Mouse (Mus musculus): ENCODE measurements around the gene Ift172. TPM values are rescaled to one million over a fixed set of nuclear protein-coding genes. Genes with fewer than 3 reads are reported as not detected.

Ift172 gene
- polyA plus RNA-seq, 1 experiment from 2014 or later: 22.7 TPM

- Histone ChIP-seq H3K4me2 (no peak overlapping the region), H3K9me3 (replicated peaks; ENCODE audit: control insufficient read depth, low read length) (no peaks in the 10 kb centered on the region), H3K27me3 (ENCODE audit: control insufficient read depth, insufficient read depth, low read length) (no peaks in the 10 kb centered on the region), H3K36me3 (ENCODE audit: control insufficient read depth, insufficient read depth, low read length) (0 out of 2 replicates have a peak, but pooled peaks cover 5% of the 10 kb centered on the region), H3K4me1 (ENCODE audit: control insufficient read depth, insufficient read depth, low read length) (peaks cover 3% of the 10 kb centered on the region; the same call in 1 of the 2 replicates), H3K27ac (ENCODE audit: low read depth, low read length) (no peak overlapping the region), H3K9ac (ENCODE audit: low read depth, low read length) (no peak overlapping the region), H3K4me3 (ENCODE audit: low read depth, low read length) (no peak overlapping the region)
- no peak for ATAC-seq (replicated peaks; ENCODE audit: insufficient number of reproducible peaks, low FRiP score, low TSS enrichment)
- 75% methylated on average over 3 of the region's 3 CpGs for WGBS (ENCODE audit: insufficient replicate concordance)
Observed at GRCm38 (mm10) chr5:31297981-31298380, 7.1 kb upstream of the Ift172 start.

DNA sequence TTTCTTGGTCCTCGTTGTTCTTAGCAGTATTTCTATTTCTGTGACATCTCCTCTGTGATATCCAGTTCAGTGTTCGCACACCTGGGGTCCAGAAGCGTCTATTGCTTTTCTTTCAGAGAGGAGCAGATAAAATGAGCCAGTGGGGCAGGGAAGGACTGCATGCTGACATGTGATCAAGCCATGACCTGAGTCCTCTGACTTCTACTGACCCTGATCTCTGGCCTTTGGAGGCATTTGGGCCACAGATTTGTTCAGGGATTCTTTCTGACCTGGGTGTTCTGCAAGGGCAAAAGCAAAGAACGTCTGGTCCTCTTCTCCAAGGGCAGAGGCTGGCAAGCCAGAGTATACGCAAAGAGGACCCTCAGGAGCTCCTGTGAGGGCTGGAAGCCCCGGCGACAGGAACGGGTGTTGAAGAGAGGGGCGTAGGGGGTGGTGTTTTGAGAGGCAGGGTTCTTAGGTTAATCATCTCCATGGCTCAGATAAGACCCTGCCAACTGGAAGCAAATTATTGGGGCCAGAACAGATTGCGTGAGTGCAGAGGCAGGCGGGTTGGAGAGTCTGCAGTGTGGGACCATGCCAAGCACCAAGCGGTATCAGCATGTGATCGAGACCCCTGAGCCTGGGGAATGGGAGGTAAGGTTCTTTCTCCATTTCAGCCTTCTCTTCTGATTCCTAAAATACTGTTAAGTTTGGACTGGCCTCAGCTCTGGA is 6.3 kb upstream of the Ift172 start, which contains the start of gene Gckr:
Gckr (plus strand) TSS at position 397 of the 711 bp plus-strand sequence.
- 53% methylated on average over 13 of the region's 13 CpGs for WGBS (ENCODE audit: insufficient replicate concordance)
- H3K27me3 ChIP-seq (ENCODE audit: control insufficient read depth, insufficient read depth, low read length): no peaks in the 10 kb centered on the region
- no peak within 1 kb of the TSS; the same call in 1 of the 2 replicates for H3K9ac ChIP-seq (ENCODE audit: low read depth, low read length)
- H3K36me3 ChIP-seq (ENCODE audit: control insufficient read depth, insufficient read depth, low read length): peaks cover 8% of the 10 kb centered on the region; the same call in 1 of the 2 replicates
- H3K27ac ChIP-seq (ENCODE audit: low read depth, low read length): no peak within 1 kb of the TSS
- no peak for ATAC-seq (replicated peaks; ENCODE audit: insufficient number of reproducible peaks, low FRiP score, low TSS enrichment)
- H3K4me1 ChIP-seq (ENCODE audit: control insufficient read depth, insufficient read depth, low read length): peaks cover 3% of the 10 kb centered on the region; the same call in 1 of the 2 replicates
- peak within 1 kb of the TSS; percentile 79; the same call in 1 of the 2 replicates for H3K4me3 ChIP-seq (ENCODE audit: low read depth, low read length)
- H3K9me3 ChIP-seq (replicated peaks; ENCODE audit: control insufficient read depth, low read length): no peaks in the 10 kb centered on the region
- peak within 1 kb of the TSS; percentile 99; the same call in 1 of the 2 replicates for H3K4me2 ChIP-seq

GRCm38 (mm10) chr5:31295606-31296141 is 4.8 kb upstream of the Ift172 start, which contains the start of gene Fndc4:
Gene Fndc4 (minus strand): TSS chr5:31296080.
- ATAC-seq (replicated peaks; ENCODE audit: insufficient number of reproducible peaks, low FRiP score, low TSS enrichment): peak; percentile 53; the same call in 1 of the 2 replicates
- no peaks in the 10 kb centered on the region for H3K27me3 ChIP-seq (ENCODE audit: control insufficient read depth, insufficient read depth, low read length)
- 0% methylated on average over 43 of the region's 46 CpGs for WGBS (ENCODE audit: insufficient replicate concordance)
- H3K4me1 ChIP-seq (ENCODE audit: control insufficient read depth, insufficient read depth, low read length): peaks cover 3% of the 10 kb centered on the region; the same call in 1 of the 2 replicates
- peak within 1 kb of the TSS; percentile 99 for H3K4me2 ChIP-seq
- no peaks in the 10 kb centered on the region for H3K9me3 ChIP-seq (replicated peaks; ENCODE audit: control insufficient read depth, low read length)
- 0 out of 2 replicates have a peak within 1 kb of the TSS, but pooled peaks have one; percentile 41 for H3K27ac ChIP-seq (ENCODE audit: low read depth, low read length)
- peak within 1 kb of the TSS; percentile 79 for H3K4me3 ChIP-seq (ENCODE audit: low read depth, low read length)
- H3K9ac ChIP-seq (ENCODE audit: low read depth, low read length): peak within 1 kb of the TSS; percentile 89
- peaks cover 8% of the 10 kb centered on the region; the same call in 1 of the 2 replicates for H3K36me3 ChIP-seq (ENCODE audit: control insufficient read depth, insufficient read depth, low read length)

DNA sequence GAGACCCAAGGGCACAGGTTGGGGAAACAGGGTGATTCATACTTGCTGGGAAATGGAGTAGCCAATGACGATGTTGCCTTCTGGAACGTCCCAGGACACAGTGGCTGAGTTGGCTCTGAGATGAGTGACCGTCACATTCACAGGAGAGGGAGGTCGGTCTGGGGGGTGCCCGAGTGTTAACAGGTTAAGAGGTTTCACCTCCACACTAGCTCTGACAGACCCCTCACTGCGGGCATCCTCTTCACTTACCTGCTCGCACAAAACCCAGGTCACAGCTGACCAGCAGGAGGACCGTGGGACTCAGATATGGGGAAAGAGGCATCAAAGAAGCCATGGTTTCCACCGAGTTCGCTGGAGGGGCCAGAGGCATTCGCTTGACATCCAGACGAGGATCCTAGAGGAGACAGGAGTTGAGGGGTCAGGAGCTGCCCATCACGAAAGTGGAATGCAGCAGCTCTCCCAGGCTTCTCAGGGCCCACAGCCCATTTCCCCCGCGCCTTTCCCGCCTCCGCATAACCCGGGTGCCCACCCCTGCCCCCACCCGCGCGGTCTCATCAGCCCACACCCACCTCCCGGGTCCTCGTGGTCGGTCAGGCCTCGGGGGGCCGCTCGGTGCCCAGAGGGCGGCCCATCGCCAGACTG is 4.2 kb upstream of the Ift172 start:
- Histone ChIP-seq H3K27me3 (ENCODE audit: control insufficient read depth, insufficient read depth, low read length) (no peaks in the 10 kb centered on the region), H3K36me3 (ENCODE audit: control insufficient read depth, insufficient read depth, low read length) (peaks cover 8% of the 10 kb centered on the region; the same call in 1 of the 2 replicates), H3K4me1 (ENCODE audit: control insufficient read depth, insufficient read depth, low read length) (peaks cover 5% of the 10 kb centered on the region; the same call in 1 of the 2 replicates), H3K4me2 (peak overlapping the region; percentile 99), H3K27ac (ENCODE audit: low read depth, low read length) (0 out of 2 replicates have a peak overlapping the region, but pooled peaks have one; percentile 41), H3K9ac (ENCODE audit: low read depth, low read length) (peak overlapping the region; percentile 89), H3K4me3 (ENCODE audit: low read depth, low read length) (peak overlapping the region; percentile 79), H3K9me3 (replicated peaks; ENCODE audit: control insufficient read depth, low read length) (no peaks in the 10 kb centered on the region)
- 6% methylated on average over 29 of the region's 29 CpGs for WGBS (ENCODE audit: insufficient replicate concordance)
- ATAC-seq (replicated peaks; ENCODE audit: insufficient number of reproducible peaks, low FRiP score, low TSS enrichment): 0 out of 2 replicates have a peak, but pooled peaks have one; percentile 32

DNA sequence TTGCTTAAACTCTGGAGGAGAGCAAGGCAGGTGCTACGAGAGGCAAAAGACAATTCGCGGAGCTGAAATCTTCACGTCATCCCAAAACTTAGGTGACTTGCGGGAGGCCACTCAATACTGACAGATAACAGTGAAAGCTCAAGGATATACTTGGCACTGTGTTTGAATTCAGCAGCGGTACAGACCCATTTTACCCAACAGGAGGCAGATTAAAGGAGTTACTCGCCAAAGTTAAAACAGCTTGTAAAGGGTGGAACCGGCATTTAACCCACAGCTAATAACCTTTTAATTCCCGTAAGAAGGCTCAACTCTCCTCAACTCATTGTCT is 409 bp upstream of the Ift172 start:
- Histone ChIP-seq H3K4me3 (ENCODE audit: low read depth, low read length) (peak overlapping the region; percentile 53), H3K9ac (ENCODE audit: low read depth, low read length) (peak overlapping the region; percentile 77), H3K36me3 (ENCODE audit: control insufficient read depth, insufficient read depth, low read length) (peaks cover 8% of the 10 kb centered on the region; the same call in 1 of the 2 replicates), H3K9me3 (replicated peaks; ENCODE audit: control insufficient read depth, low read length) (no peaks in the 10 kb centered on the region), H3K4me2 (peak overlapping the region; percentile 79), H3K27me3 (ENCODE audit: control insufficient read depth, insufficient read depth, low read length) (no peaks in the 10 kb centered on the region), H3K27ac (ENCODE audit: low read depth, low read length) (peak overlapping the region; percentile 82), H3K4me1 (ENCODE audit: control insufficient read depth, insufficient read depth, low read length) (peaks cover 9% of the 10 kb centered on the region; the same call in 1 of the 2 replicates)
- 5% methylated on average over 9 of the region's 9 CpGs for WGBS (ENCODE audit: insufficient replicate concordance)
- no peak for ATAC-seq (replicated peaks; ENCODE audit: insufficient number of reproducible peaks, low FRiP score, low TSS enrichment)

- WGBS (ENCODE audit: insufficient replicate concordance): 74% methylated on average over 3 of the region's 3 CpGs
- H3K4me3 ChIP-seq (ENCODE audit: low read depth, low read length): peak overlapping the region; percentile 53; the same call in 1 of the 2 replicates
- peak overlapping the region; percentile 34; the same call in 1 of the 2 replicates for H3K9ac ChIP-seq (ENCODE audit: low read depth, low read length)
Observed at GRCm38 (mm10) chr5:31289626-31290230, 1.2 kb downstream of the Ift172 start.

GRCm38 (mm10) chr5:31288655-31289054 is 2.3 kb downstream of the Ift172 start:
- no peak overlapping the region for H3K4me2 ChIP-seq
- no peak overlapping the region for H3K27ac ChIP-seq (ENCODE audit: low read depth, low read length)
- H3K4me3 ChIP-seq (ENCODE audit: low read depth, low read length): no peak overlapping the region
- no peak for ATAC-seq (replicated peaks; ENCODE audit: insufficient number of reproducible peaks, low FRiP score, low TSS enrichment)
- no peaks in the 10 kb centered on the region for H3K27me3 ChIP-seq (ENCODE audit: control insufficient read depth, insufficient read depth, low read length)
- no peak overlapping the region for H3K9ac ChIP-seq (ENCODE audit: low read depth, low read length)
- no peaks in the 10 kb centered on the region for H3K9me3 ChIP-seq (replicated peaks; ENCODE audit: control insufficient read depth, low read length)
- WGBS (ENCODE audit: insufficient replicate concordance): 73% methylated on average over 3 of the region's 3 CpGs
- peaks cover 9% of the 10 kb centered on the region for H3K36me3 ChIP-seq (ENCODE audit: control insufficient read depth, insufficient read depth, low read length)
- peaks cover 6% of the 10 kb centered on the region; the same call in 1 of the 2 replicates for H3K4me1 ChIP-seq (ENCODE audit: control insufficient read depth, insufficient read depth, low read length)

More at GRCm38 (mm10) chr5:31289626-31290230, 1.2 kb downstream of the Ift172 start:
- H3K4me2 ChIP-seq: peak overlapping the region; percentile 79
- H3K36me3 ChIP-seq (ENCODE audit: control insufficient read depth, insufficient read depth, low read length): peaks cover 13% of the 10 kb centered on the region
- no peaks in the 10 kb centered on the region for H3K27me3 ChIP-seq (ENCODE audit: control insufficient read depth, insufficient read depth, low read length)
- H3K27ac ChIP-seq (ENCODE audit: low read depth, low read length): no peak overlapping the region
- no peaks in the 10 kb centered on the region for H3K9me3 ChIP-seq (replicated peaks; ENCODE audit: control insufficient read depth, low read length)
- ATAC-seq (replicated peaks; ENCODE audit: insufficient number of reproducible peaks, low FRiP score, low TSS enrichment): no peak
- peaks cover 6% of the 10 kb centered on the region; the same call in 1 of the 2 replicates for H3K4me1 ChIP-seq (ENCODE audit: control insufficient read depth, insufficient read depth, low read length)

DNA sequence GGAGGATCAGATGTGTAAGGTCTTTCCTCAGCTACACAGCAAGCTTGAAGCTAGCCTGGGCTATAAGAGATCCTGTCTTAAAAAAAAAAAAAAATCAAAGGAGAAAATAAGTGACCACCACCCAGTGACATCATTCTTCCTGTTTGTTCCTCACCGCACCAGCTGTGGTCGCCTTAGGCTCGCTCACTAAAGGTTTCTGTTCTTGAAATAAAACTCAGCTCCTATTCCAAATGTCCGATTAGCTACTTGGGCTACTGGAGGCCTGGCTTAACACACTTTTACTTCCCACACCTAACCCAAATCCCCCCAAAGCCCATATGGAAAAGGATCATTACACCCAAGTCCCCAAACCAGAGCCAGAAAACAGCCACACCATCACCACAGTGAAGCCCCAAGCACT is 2.7 kb downstream of the Ift172 start:
- Histone ChIP-seq H3K9ac (ENCODE audit: low read depth, low read length) (no peak overlapping the region), H3K27me3 (ENCODE audit: control insufficient read depth, insufficient read depth, low read length) (no peaks in the 10 kb centered on the region), H3K4me1 (ENCODE audit: control insufficient read depth, insufficient read depth, low read length) (peaks cover 6% of the 10 kb centered on the region; the same call in 1 of the 2 replicates), H3K27ac (ENCODE audit: low read depth, low read length) (no peak overlapping the region), H3K9me3 (replicated peaks; ENCODE audit: control insufficient read depth, low read length) (no peaks in the 10 kb centered on the region), H3K4me2 (no peak overlapping the region), H3K4me3 (ENCODE audit: low read depth, low read length) (no peak overlapping the region), H3K36me3 (ENCODE audit: control insufficient read depth, insufficient read depth, low read length) (peaks cover 10% of the 10 kb centered on the region)
- WGBS (ENCODE audit: insufficient replicate concordance): 74% methylated on average over 4 of the region's 4 CpGs
- ATAC-seq (replicated peaks; ENCODE audit: insufficient number of reproducible peaks, low FRiP score, low TSS enrichment): no peak

Measured in heart, embryonic 11.5 days (tissue).